Mouse (Mus musculus): ENCODE measurements at regions not wholly inside any gene's neighbourhood (a gene's known extent, or its start where the extent isn't known, plus 50 kb on each side); places are given as distances from the start of the nearest gene placed in this dataset.

- ATAC-seq (ENCODE audit: insufficient number of reproducible peaks, low FRiP score, low TSS enrichment), result no peak
These were observed 135.3 kb upstream of the Nr2f2 start for GRCm38 (mm10) chr7:70501821-70502220.

DNA sequence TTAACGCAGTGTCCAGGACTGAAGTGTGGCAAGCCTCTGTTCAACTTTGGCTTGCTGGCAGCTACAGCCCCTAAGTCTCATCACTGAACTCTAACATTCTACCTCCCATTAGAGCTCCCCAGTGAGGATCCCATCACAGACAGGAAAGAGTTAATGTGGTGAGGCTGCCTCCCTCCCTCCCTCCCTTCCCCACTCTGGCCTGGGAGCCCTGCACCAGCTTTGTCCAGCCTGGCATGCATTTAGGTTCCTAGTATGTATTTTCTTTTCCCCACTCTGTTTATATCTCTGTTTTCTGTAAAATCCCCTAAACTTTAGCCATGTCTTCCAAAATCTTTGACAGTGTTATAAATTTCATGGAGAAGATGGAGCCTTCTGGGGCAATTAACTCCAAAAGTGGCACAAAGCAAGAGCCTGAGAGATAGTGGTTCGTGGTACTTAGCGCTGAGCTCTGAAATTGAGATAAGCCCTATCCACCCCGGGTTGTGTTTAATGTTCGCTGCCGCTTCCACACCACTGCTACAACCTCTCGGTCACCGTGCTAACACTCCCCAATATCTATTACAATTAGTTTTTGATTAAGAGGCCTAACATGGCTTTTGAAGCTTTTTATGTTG lies 130.1 kb upstream of the Nr2f2 start:
- no peak for ATAC-seq (ENCODE audit: insufficient number of reproducible peaks, low FRiP score, low TSS enrichment)

GRCm38 (mm10) chr7:70484201-70484600 lies 117.7 kb upstream of the Nr2f2 start:
- ATAC-seq (ENCODE audit: insufficient number of reproducible peaks, low FRiP score, low TSS enrichment), result no peak

DNA sequence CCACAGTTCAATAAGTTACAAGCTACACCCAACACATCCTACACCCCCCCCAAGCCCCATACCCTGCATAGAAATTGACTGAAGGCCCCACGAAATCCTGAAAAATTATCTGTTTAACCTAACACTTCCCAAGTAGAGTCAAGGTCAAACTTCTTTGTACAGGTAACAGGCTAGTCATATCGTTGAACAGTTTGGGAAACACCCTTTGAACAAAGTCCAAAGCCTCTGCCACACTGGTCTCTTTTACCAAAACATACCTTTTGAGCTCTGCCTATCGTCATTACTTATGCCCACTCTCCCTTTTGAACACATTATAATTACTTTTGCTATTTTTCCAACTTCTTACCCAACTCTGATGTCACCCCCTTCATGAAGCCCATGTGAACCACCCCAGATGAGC lies 117.0 kb upstream of the Nr2f2 start:
- ATAC-seq (ENCODE audit: insufficient number of reproducible peaks, low FRiP score, low TSS enrichment), result no peak

DNA sequence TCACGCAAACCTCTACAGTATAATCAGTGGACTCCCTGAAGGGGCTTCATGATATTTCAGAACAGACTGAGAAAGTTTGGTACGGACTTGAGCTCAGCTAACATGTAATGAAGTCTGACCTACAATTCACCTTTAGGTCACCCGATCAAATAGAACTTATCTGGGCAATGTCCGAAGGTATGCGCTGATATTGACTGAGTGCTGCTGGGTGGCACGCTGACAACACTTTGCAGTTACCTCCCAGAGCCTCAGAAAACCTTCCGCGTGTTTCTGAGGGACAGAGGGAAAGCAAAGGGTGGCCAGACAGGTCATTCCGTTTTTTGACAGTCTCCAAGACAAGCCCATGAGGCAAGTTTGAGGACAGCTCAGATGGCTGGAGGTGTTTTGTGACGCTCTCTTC lies 115.3 kb upstream of the Nr2f2 start:
- no peak for ATAC-seq (ENCODE audit: insufficient number of reproducible peaks, low FRiP score, low TSS enrichment)

- ATAC-seq (ENCODE audit: insufficient number of reproducible peaks, low FRiP score, low TSS enrichment), result no peak
These were observed 106.3 kb upstream of the Nr2f2 start for GRCm38 (mm10) chr7:70472786-70473185.

GRCm38 (mm10) chr7:70470557-70470956 lies 104.0 kb upstream of the Nr2f2 start:
- no peak for ATAC-seq (ENCODE audit: insufficient number of reproducible peaks, low FRiP score, low TSS enrichment)

- ATAC-seq (ENCODE audit: insufficient number of reproducible peaks, low FRiP score, low TSS enrichment), result no peak
These were observed 95.6 kb upstream of the Nr2f2 start for GRCm38 (mm10) chr7:70462131-70462530.

DNA sequence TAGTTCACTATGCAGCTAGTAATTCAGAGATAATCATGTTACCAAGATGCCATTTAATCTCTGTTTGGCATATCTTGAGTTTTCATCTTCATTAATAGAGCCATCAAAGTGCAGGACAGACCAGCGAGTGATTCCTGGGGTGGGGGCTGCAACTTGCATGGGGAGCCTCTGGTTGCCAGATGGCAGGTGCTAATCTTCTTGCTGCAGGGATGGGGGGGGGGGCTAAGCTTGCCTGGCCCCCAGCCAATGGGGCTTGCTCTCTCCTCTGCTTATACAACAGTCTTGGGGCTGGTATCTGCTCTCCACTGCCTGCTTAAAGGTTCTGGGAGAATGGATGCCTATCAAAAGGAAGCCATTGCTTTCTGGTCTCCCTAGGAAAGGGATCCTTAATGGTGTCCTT lies 88.0 kb upstream of the Nr2f2 start:
- no peak for ATAC-seq (ENCODE audit: insufficient number of reproducible peaks, low FRiP score, low TSS enrichment)

- ATAC-seq (ENCODE audit: insufficient number of reproducible peaks, low FRiP score, low TSS enrichment), result no peak
These were observed 86.3 kb upstream of the Nr2f2 start for GRCm38 (mm10) chr7:70452816-70453215.

GRCm38 (mm10) chr7:70438908-70439307 lies 72.4 kb upstream of the Nr2f2 start:
- no peak for ATAC-seq (ENCODE audit: insufficient number of reproducible peaks, low FRiP score, low TSS enrichment)

GRCm38 (mm10) chr7:70433838-70434237 lies 67.3 kb upstream of the Nr2f2 start:
- ATAC-seq (ENCODE audit: insufficient number of reproducible peaks, low FRiP score, low TSS enrichment), result no peak

DNA sequence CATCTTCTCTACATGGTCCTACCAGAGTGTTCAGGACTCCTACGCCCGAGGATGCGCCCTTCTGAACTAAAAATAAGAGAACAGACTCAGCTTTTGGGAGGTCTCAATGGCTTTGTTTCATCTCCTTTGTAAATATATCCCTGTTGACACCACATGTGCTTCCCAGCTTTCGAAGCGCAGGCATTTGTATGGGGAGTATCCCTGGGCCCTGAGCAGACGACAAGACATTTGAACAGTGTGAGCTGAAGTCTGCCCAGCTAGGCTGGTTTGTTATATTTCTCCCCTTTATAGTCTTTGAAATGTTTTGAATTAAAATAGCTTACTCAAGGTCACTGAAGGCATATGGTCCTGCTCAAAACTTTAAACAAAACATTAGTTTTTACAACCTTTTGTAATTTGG lies 66.8 kb upstream of the Nr2f2 start:
- no peak for ATAC-seq (ENCODE audit: insufficient number of reproducible peaks, low FRiP score, low TSS enrichment)

DNA sequence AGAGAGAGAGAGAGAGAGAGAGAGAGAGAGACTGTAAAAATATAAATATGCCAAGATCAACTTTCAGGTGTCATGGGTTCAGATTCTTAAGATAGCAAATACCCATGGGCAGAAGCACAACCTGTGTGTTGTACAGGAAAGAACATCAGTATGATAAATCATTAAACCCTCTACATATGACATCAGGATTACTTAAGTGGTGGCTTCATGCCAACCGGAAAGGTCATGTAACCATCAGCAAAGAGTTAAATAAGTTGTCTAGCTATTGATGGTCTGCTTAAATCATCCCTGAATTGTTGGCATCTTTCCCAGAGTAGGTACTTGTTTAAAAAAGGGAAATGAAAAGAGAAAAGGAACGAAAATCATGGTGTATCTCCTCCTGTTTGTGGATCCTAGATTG lies 65.2 kb upstream of the Nr2f2 start:
- no peak for ATAC-seq (ENCODE audit: insufficient number of reproducible peaks, low FRiP score, low TSS enrichment)

DNA sequence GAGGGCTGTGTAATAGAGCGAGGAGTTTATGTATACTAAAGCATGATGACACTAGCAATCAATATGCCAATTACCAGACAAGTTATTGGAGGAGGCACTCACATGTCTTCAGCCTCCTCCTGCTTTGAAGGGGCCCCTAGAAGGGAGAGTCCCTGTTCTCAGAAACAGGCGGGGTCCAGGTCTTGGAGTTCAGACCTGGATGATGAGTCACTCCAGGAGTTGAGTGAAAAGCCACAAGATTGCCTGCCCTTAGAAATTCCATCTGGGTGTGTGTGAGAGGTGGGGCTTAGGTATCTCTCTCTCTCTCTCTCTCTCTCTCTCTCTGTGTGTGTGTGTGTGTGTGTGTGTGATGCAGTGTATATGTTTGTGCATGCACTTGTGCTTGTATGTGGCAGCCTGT lies 62.8 kb upstream of the Nr2f2 start:
- ATAC-seq (ENCODE audit: insufficient number of reproducible peaks, low FRiP score, low TSS enrichment), result no peak

- ATAC-seq (ENCODE audit: insufficient number of reproducible peaks, low FRiP score, low TSS enrichment), result no peak
These were observed 57.7 kb upstream of the Nr2f2 start for GRCm38 (mm10) chr7:70424231-70424620.

DNA sequence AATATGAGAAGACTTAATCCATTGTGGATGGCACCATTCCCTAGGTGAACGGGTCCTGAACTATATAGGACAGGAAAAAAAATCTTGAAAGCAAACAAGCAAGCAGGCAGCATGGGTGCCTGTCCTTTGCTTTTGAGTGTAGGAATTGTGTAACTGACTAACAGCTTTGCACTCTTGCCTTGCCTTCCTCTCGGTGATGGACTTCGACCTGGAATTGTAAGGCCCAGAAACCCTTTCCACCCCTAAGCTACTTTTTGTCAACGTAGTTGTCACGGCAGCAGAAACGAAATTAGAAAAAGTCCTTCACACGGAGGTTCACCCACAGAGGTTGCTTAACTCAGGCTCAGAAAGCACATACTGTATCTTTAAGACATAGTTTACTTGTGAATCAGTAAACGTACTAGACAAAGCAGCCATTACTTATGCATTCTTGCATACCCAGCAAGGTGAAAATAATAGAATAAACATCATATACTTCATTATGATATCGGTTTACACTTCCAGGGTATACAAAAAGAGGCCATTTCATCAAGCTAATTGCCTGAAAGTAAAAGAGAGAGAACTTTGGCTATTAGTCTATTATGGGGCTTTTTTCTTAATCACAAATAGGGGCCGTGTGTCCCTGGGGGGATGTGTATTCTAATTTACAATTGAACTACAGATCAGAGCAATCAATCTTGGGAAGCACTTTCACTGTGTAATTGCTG lies 57.1 kb upstream of the Nr2f2 start:
- ATAC-seq (ENCODE audit: insufficient number of reproducible peaks, low FRiP score, low TSS enrichment), result no peak

GRCm38 (mm10) chr7:70416185-70416941 lies 49.8 kb upstream of the Nr2f2 start:
- ATAC-seq (ENCODE audit: insufficient number of reproducible peaks, low FRiP score, low TSS enrichment), result no peak
